Mouse (Mus musculus): ENCODE results near the gene Bend5.

The Bend5 gene

DNA sequence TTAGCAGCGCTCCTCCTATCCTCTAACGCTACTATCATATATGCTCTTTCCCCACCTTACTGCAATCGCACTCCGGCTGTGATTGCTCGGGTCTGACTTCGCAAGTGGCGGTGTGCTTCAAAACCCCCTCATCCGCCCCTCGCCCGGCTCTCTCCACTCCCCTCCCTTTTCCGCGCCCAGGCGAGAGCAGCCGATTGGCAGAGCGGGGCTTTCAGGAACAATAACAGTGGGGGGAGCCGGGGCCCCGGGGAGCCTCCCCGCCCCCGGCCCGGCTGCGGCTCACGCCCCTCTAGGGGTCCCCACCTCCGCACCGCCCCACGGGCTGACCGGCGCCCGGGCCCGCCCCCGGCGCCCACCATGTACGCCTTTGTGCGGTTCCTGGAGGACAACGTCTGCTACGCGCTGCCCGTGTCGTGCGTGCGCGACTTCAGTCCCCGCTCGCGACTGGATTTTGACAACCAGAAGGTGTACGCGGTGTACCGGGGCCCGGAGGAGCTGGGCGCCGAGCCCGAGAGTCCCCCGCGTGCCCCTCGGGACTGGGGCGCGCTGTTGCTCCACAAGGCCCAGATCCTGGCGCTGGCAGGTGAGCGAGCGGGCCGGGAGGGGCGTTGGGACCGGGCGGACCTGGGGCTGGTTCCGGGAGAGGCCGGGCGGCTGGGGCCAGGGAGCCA, at the start of gene Bend5:
Gene Bend5 (plus strand): TSS at position 189 of the 671 bp plus-strand sequence.
- DNase-seq (ENCODE audit: low spot score in 2 of 2) = peak; percentile 12 to 67

DNA sequence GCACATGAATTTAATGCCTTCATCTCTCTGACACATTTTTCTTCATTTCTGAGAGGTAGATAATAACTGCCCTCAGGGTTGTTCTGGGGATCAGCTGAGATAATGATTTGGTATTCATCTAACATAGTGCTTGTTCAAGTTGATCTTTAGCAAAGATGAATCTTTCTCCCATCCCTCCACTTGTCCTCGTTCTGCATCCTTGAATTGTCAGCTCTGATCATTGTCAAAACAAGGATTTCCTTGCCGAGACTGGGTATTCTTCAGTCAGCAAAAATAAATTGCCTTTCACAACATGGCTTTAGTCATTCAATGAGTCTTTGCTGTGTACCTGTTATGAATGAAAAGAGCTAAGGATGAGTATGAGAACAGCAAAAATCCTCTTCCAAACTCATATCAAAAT, 47.0 kb upstream of the Bend5 start:
- DNase-seq (ENCODE audit: low spot score in 2 of 2) = no peak

DNA sequence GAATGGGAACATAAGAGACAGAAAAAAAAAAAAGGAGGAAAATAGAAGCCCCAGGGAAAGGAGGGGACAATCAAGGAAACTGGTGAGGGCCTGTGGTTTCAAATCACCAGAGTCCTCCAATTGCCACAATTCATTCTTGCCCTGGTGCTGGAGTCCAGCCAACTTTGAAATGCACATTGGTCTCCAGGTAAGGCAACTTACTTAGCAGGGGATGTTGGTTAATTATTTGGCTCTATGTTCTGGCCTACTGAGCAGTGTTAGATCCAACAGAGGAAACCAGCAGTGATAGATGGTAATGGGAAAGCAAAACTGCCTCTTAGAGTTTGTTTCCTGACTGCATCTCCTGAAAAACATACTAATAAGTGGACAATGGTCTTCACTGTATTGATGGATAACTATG, 37.6 kb upstream of the Bend5 start:
- DNase-seq (ENCODE audit: low spot score in 2 of 2) = no peak

DNA sequence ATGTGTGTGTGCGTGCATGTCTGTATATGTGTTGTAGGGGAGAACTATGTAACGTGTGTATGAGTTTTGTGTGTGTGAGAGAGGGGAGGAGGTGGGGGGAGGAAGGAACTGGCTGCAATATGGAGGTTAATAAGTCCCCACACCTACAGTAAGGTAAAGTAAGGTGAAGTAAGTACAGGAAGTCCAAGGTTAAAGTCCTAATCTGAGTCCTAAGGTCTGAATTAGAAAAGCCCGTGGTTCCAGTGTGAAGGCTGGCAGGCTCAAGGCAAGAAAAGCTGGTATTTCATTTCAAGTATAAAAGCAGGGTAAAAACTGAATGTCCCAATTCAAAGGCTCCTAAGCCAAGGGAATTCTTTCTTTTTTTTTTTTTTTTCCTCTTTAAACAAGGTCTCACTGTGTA, 36.7 kb upstream of the Bend5 start:
- DNase-seq (ENCODE audit: low spot score in 2 of 2) = no peak

DNA sequence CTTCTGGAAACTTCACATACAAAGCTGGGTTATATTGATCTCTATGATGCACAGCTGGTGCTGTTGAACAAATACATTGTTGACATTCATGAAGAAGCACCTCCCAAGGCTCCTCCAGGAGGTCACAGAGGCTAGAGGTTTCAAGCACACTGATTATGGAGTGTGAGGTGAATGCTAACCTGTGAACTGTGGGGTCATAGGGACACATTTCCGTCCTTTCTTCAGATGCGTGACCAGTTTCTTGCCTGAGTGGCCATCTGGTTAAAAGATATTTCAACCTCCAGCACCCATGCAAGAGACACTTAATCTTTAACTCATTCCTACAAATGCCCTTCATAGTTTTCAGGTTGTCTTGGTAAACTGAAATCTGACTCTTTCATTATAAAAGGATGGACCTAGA, 31.7 kb upstream of the Bend5 start:
- DNase-seq (ENCODE audit: low spot score in 2 of 2) = no peak

DNA sequence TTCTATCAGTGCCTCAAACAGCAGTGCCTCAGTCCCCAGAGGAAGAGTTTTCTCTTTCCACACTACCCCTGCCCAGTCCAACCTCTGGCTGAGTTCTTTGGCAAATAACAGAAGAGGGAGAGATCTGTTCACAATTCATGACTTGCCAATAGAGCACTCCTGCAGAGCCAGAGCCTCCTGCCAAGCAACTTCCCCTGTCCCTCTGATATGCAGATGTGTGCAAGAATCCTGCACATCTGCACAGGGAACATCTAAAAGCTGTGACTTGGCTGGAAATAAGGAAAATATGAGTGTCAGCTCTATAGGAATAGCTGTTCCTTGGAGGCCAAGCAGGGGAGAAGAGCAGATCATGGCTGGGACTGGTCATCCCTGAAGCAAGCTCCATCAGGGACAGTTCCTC, 24.1 kb upstream of the Bend5 start:
- DNase-seq (ENCODE audit: low spot score in 2 of 2) = no peak

DNA sequence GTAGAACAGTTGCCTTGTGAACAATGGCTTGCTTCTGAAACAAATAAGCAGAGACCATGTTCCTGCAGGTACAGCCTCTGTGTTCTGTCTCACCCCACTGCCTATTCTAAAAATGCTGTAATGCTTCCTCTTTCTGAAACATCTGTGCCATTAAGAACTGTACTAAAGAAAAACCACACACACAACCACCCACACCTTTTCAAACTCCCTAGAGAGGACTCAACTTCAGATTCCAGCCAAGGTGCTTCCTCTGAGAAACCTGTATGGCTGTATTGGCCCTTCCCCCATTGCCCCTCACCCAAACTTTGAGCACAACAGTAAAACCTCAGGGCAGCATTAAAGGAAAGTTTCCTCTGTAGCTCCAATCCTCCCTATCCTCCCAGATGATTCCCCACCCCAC, 15.0 kb upstream of the Bend5 start:
- peak in 1 of 2 experiments; percentile 59 for DNase-seq (ENCODE audit: low spot score in 2 of 2)

DNA sequence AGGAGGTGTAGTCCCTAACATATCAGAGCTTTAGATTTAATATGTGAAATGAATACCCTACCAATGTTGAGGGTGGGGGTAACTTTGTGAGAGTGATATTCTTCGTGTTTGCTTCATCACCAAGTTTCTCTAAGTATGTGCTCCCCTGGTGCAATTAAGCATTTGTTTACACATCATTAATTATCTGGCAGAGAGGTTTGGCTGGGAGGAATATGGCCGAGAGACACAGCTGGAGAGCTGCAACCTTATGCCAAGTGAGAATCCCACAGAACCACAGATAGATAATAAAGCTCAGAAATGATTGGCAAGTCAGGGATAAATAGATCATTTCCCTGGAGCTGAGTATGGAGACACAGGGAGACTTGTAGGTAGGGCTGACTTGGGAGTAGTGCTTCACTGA, 14.1 kb upstream of the Bend5 start:
- no peak for DNase-seq (ENCODE audit: low spot score in 2 of 2)

DNA sequence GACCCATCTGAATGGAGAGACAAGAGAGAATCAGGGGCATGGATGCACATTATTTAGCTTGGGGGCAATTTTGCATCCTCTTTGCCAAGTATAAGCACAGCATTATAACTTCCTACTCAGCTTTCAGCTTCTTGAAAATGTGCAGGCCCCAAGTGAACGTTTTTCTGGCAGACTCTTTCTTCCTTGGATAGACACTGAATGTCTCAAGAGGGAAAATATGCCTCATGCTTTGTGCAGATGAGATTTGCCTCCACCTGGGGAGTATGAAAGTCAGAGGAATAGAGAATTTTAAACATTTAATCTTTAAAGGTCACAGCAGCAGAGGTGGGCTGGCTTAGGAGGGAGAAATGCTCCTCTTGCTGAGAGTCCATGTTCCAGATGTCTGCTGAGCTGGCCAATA, 11.6 kb upstream of the Bend5 start:
- DNase-seq (ENCODE audit: low spot score in 2 of 2) = no peak

DNA sequence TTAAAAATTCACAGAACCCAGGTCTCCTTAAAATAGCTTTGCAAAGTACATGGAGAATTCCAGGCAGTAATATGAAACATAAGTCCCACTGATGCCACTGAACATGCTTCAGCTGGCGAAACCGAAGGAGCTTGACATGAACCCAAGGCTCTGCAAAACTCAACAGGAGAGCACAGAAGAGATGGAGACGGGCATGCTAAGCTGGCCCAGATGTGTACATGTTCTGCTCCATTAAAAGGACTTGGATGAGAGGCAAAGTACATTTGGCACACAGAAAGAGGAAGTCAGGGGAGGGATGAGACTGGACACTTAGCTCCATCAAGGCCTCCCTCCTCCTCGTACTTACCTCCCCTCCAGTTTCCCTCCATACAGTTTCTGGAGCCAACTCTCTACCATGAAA, 4.1 kb upstream of the Bend5 start:
- no peak for DNase-seq (ENCODE audit: low spot score in 2 of 2)

DNA sequence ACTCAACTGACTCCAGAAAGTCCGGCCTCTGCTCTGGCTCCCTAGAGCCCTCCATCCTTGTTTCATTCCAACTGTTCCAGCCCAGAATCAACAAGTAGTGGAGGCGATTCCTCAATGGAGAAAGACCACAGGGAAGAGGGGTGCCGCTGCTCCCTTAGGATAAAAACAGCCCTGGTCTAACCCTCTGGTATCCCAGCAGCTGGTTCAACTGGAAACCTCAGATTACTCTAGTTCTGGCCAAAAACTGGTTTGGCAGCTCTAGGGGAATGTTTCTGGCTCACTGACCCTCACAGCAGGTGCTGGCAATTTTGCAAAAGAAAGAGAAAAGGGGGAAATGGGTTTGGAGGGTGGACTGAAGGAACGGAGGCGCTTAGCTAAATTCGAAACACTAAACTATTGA, 407 bp upstream of the Bend5 start:
- no peak for DNase-seq (ENCODE audit: low spot score in 2 of 2)

DNA sequence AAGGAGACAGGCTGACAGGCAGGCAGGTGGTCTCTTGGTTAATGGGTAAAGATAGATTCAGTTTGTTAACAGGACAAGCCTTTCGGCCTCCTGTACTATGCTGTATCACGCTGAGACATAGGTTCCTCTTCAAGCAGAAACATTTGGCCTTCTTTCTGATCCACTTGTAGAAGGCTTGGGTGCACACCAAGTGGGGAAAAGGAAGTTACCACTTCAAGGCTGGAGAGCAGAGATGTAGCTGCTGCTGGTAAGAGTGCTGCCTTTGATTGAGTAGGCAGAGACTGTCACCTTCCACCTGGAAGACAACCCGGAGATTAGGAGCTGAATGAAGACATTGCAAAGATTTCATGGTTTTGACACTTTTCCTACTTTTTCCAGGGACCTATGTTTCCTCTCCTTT, 1.3 kb downstream of the Bend5 start:
- DNase-seq (ENCODE audit: low spot score in 2 of 2) = no peak

DNA sequence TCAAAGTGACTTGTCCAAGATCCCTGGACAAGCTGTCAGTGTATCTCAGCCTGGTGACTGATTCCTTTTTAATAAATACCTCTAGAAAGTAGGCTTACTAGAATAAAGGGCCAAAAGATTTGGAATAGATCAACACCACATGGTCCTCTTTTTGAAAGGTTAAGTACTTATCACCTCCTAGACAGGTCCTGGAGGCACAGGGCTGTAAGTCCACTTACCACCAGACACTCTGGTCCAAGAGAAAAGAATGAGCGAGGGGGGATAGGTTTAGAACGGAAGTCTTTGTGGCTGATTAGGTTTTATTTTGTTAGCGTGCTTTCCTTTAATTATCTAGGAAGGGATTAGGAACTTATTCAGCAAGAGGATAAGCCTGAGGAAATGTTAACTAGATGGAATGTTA, 1.7 kb downstream of the Bend5 start:
- DNase-seq (ENCODE audit: low spot score in 2 of 2) = no peak

DNA sequence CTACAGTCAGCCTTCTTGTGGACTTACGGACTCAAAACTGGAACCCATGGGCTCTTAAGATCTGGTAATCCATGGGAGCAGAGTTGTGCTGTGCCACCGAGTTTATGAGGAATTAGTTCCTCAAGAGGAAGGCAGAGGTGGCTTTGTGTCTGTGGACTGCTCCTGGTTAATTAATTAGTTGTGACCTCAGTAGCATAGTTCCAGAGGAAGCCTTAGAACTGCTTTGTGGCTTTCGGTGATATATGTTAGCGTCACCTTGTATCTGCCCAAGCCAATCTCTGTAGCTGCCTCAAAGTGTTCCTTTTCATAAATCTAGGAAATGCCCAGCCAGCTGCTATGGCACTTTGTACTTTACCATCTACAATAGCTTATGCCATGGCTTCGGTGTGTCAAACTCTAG, 2.9 kb downstream of the Bend5 start:
- no peak for DNase-seq (ENCODE audit: low spot score in 2 of 2)

DNA sequence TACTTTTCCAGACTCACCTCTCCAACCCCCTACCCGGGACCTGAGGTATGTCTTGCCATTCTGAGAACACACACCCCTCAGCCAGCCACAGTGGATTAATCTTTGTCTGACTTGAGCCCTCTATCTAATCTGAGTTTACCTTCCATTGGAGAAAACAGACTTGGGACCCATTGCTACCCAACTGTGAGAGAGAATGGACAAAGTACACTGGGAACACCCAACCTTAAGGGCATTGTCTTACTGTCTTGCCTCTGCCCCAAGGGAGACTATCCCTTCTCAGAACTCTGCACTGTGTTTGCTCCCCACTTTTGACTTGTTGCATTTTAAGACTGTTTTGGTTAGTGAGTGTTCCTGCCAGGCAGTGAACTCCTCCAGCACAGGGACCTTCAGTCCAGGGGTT, 4.7 kb downstream of the Bend5 start:
- no peak for DNase-seq (ENCODE audit: low spot score in 2 of 2)

DNA sequence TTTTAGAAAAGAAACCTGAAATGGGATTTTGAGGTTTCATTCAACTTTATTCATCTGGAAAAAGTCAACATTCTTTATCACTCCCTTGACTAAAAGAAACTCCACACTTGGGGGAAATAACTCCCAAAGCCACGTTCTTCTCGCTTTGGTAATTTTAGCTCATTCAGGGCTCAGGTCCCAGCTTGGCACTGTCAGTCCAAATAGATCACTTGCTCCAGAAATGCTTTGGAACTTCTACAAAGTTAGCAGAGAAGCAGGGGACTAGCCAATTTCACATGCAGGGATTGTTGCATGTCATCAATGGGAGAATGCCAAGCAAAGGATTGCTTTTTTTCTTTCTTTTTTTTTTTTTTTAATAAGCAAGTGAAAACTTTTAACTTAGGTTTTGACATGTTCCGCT, 5.2 kb downstream of the Bend5 start:
- DNase-seq (ENCODE audit: low spot score in 2 of 2) = no peak

DNA sequence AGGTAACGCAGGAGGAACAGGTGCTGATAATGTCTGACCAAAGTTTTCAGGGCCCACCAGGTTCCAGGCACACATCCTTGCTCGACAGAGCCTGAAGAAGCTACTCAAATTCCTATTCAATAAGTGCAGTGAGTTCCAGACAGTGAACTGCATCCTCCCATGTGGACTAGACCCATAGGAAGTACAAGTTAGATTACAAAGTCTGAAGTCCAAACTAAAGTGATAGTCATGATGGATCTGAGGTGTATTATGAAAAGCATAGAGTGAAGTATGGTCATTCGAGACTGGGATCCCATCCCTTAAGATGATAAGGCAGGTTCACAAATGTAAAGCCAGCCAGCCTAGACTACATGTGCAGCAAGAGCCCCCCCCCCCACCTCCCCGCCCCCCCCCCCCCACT, 6.1 kb downstream of the Bend5 start:
- DNase-seq (ENCODE audit: low spot score in 2 of 2) = no peak

DNA sequence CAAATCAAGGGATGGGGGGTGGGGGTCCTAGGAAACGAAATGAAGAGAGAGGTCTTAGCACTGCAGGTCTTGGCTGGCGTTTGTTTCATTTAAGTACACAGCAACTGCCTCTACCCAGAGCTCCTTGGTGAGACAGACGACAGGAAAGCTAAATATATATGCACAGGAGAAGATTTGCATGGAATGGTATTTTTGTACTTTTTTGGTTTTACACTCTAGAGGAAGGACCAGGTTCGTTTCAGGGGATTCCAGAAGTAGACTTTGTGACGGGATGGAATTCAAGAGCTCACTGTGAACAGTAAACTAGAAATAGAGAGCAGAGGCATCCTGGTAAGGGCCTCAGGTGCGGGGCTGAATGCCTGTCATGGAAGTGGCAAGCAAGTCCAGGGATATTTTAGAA, 7.0 kb downstream of the Bend5 start:
- no peak for DNase-seq (ENCODE audit: low spot score in 2 of 2)

DNA sequence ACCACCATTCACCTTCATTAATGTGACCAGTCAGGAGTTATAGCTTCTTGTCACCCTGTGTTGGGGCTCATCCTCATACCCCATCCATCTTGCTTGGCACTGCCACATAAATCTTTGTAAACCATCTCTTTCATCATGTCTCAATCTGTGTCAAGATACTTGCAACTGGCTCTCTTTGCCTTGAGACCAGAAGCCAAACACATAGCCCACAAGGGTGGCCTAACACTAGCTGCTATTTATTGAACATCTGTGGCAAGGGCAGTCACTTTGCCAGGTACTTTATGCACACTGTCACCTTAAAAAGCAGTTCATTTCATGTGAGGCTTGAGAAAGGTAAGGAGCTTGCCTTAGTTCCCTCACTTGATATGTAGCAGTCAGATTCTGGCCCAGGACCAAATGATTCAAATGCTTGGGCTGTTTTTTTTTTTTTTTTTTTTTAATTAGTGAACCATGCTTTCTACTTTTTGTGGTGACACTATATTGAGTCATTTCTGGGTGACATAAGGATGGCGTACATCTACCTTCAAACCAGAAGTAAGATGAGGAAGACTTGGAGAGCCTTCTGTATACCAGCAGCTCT, 9.7 kb downstream of the Bend5 start:
- DNase-seq (ENCODE audit: low spot score in 2 of 2) = no peak

DNA sequence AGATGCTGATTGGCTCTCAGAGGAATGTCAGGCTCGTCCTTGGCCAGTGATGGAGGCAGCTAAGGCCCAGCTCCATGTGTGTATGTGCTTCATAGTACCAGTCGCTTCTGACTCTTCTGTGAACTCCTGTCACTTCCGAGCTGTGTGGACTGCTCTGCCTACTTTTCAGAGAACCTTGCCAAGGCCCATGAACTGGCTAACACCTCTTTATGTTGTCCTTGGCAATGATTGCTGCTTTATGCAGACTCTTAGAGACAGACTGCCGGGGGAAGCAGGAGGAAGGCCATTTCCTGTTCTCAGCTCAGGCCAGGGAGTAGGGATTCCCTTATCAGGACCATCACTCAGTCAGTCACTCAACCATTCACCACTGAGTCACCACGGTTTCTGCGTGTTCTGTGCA, 10.4 kb downstream of the Bend5 start:
- DNase-seq (ENCODE audit: low spot score in 2 of 2) = no peak

DNA sequence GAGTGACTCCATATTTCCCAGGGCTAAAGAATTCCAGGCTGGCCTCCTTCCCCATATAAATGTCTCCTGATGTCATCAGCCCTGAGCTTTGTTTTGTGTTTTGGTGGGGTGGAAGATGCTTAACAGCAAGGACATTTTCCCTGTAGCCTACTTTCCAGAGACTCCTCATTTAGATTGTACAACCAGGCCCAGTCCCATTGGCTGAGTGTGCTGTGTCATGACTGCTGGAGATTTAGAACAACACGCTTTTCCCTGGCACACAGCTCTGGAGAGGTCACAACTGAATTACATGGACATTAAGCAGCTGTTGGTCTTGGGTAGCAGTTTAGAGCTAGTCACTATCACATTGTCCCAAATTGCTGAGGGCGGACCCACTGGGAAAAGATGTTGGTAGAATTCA, 16.4 kb downstream of the Bend5 start:
- DNase-seq (ENCODE audit: low spot score in 2 of 2) = no peak

DNA sequence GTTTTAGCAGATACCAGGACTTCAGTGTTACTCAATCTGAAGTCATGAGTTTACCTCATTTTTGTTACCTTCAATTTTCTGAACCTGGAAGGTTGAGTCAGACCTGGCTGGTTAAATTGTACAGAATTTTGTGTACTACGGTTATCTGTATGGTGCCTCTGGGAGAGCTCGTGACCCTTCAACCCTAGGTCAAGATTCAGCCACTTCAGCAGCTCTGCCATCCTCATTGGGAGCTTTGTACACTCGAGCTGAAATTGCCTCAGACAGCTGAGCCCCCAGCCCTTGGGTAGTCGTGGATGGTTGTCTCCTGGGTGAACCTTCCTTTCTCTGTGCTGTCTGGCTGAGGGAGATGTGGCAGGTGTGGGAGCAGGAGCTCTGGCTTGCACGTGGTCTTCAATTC, 17.2 kb downstream of the Bend5 start:
- DNase-seq (ENCODE audit: low spot score in 2 of 2) = no peak

DNA sequence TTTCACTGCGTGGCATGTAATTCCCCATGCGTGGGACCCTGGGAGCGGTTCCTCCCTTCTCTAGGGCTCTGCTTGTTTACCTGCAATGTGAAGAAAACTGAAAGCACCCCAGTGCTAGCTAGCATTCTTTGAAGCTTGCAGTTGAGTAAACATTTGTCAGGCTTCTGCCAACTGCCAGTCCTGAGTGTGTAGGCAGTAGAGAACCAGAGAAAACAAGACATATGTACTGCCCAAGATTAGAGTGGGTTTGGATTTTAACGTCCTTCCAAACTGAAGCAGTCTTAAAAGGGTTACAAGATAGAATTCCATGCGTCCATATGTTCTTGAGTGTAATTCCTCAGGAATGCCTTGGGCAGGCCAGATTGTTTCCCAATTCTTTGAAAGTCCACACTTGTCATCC, 17.6 kb downstream of the Bend5 start:
- DNase-seq (ENCODE audit: low spot score in 2 of 2) = no peak

DNA sequence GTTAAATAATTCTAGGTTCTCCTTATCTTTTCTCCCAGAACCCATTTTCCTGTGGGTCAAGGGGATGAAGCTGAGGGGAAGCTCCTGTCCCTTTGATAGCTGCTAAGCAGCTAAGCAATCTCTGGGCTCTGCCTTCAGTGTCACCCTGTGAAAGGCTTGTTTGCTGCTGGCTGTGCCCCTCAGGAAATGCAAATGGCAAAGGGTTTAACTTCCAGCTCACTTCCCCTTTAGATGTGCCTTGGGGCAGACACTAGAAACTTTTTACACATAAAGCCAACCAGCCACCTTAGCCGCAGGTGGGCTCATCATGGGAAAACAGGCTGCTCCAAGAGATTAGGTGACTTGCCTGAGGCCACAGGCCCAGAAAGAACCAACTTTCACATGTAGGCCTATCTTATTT, 26.9 kb downstream of the Bend5 start:
- DNase-seq (ENCODE audit: low spot score in 2 of 2) = peak in 1 of 2 experiments; percentile 67
